Mouse (Mus musculus) CH12.LX (cell line): ENCODE data around the gene Fnbp1.

Experiments
- CTCF ChIP-seq, 2 experiments: IDR thresholded peaks in 1 of 2; conservative IDR thresholded peaks in 1 of 2; 2 replicates each; pipeline ENCODE4 v1.5.1; 2011 to 2012; ENCODE audit warnings: low read depth in 2 of 2, low read length in 2 of 2, improper control_type of control experiment in 1 of 2, inconsistent platforms in 1 of 2, mild to moderate bottlenecking in 1 of 2, moderate library complexity in 1 of 2
- E2F4 ChIP-seq: IDR thresholded peaks from 2 replicates; pipeline ENCODE4 v1.6.1; 2011; ENCODE audit warnings: low read depth, low read length, improper control_type of control experiment; ENCODE audit not compliant: insufficient replicate concordance
- EP300 ChIP-seq: IDR thresholded peaks from 2 replicates; pipeline ENCODE4 v1.6.1; 2011; ENCODE audit warnings: low read length, improper control_type of control experiment
- POLR2A ChIP-seq: IDR thresholded peaks from 2 replicates; pipeline ENCODE4 v1.6.1; 2011; ENCODE audit warnings: low read depth, mild to moderate bottlenecking, improper control_type of control experiment, low read length
- TCF12 ChIP-seq: IDR thresholded peaks from 2 replicates; pipeline ENCODE4 v1.6.1; 2014; ENCODE audit warnings: low read depth, mild to moderate bottlenecking, inconsistent platforms, low read length, improper control_type of control experiment
- ZKSCAN1 ChIP-seq: IDR thresholded peaks from 2 replicates; pipeline ENCODE4 v1.6.1; 2012; ENCODE audit warnings: low read depth, inconsistent platforms, low read length, improper control_type of control experiment, borderline replicate concordance

DNA sequence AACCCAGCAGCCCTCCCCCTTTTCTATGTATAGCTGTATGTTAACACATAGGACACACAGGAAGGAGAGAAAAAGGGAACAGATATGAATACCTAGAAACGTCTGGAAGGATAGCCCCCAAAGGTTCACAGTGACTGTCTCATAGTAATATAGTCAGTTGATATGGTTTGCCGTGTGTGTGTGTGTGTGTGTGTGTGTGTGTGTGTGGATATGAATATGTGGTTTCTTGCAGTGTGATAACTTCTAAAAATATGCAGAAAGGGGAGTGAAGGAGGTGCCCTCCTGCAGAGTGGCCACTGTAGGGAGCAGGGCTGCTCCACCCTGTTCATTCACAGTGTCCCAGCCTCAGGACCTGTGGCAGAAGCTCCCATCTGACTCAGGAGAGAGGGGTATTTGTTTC is 136.4 kb downstream of the Fnbp1 start:
- TF ChIP-seq ZKSCAN1 (no peak), CTCF (conservative IDR thresholded peaks at IDR 0.05 in 1 of 2, IDR thresholded peaks at IDR 0.05 in 1 of 2; ENCODE audit: low read depth in 2 of 2, low read length in 2 of 2) (no peak), TCF12 (no peak), EP300 (no peak), E2F4 (no peak), POLR2A (no peak)
